Mouse (Mus musculus) cerebellum, postnatal 4 days (tissue): ENCODE results near the gene Maml3.

Experiments used
- DNase-seq, 2 experiments: peaks; one replicate each; pipeline ENCODE4 v3.0.0; 2022; ENCODE audit warnings: low spot score in 2 of 2, mixed read lengths in 1 of 2

The Maml3 gene

GRCm38 (mm10) chr3:51788591-51789339 lies 316.1 kb downstream of the Maml3 start:
- peak; percentile 39 to 74 for DNase-seq

- DNase-seq, result no peak
These were observed 316.9 kb downstream of the Maml3 start for GRCm38 (mm10) chr3:51787945-51788344.

GRCm38 (mm10) chr3:51785796-51786195 lies 319.1 kb downstream of the Maml3 start:
- DNase-seq, result no peak

- no peak for DNase-seq
These were observed 322.7 kb downstream of the Maml3 start for GRCm38 (mm10) chr3:51782191-51782590.

GRCm38 (mm10) chr3:51778738-51779592 lies 325.9 kb downstream of the Maml3 start:
- no peak for DNase-seq

GRCm38 (mm10) chr3:51778179-51778578 lies 326.7 kb downstream of the Maml3 start:
- no peak for DNase-seq

GRCm38 (mm10) chr3:51776018-51776611 lies 328.8 kb downstream of the Maml3 start:
- DNase-seq, result no peak

GRCm38 (mm10) chr3:51773587-51773986 lies 331.3 kb downstream of the Maml3 start:
- no peak for DNase-seq

GRCm38 (mm10) chr3:51771839-51772630 lies 332.8 kb downstream of the Maml3 start:
- no peak for DNase-seq

- no peak for DNase-seq
These were observed 335.7 kb downstream of the Maml3 start for GRCm38 (mm10) chr3:51769196-51769595.

- DNase-seq, result no peak
These were observed 339.5 kb downstream of the Maml3 start for GRCm38 (mm10) chr3:51765220-51765923.

GRCm38 (mm10) chr3:51764175-51764574 lies 340.7 kb downstream of the Maml3 start:
- DNase-seq, result no peak

- no peak for DNase-seq
These were observed 342.0 kb downstream of the Maml3 start for GRCm38 (mm10) chr3:51762900-51763299.

GRCm38 (mm10) chr3:51759534-51759933 lies 345.3 kb downstream of the Maml3 start:
- no peak for DNase-seq

- no peak for DNase-seq
These were observed 347.8 kb downstream of the Maml3 start for GRCm38 (mm10) chr3:51757032-51757431.

- DNase-seq, result no peak
These were observed 348.6 kb downstream of the Maml3 start for GRCm38 (mm10) chr3:51756283-51756682.

- DNase-seq, result no peak
These were observed 351.6 kb downstream of the Maml3 start for GRCm38 (mm10) chr3:51753262-51753661.

- DNase-seq, result no peak
These were observed 353.4 kb downstream of the Maml3 start for GRCm38 (mm10) chr3:51751440-51751839.

GRCm38 (mm10) chr3:51749812-51750481 lies 354.9 kb downstream of the Maml3 start:
- no peak for DNase-seq

GRCm38 (mm10) chr3:51749421-51749811 lies 355.5 kb downstream of the Maml3 start:
- DNase-seq, result no peak
